Mouse (Mus musculus) spleen, adult 2 months (tissue): ENCODE results near the gene Edem1.

ENCODE experiments used
- CTCF ChIP-seq: fragments of 200-500 bp; IDR thresholded peaks from 2 replicates; pipeline ENCODE4 v1.5.1; 2011; ENCODE audit warnings: mild to moderate bottlenecking, inconsistent platforms; ENCODE audit not compliant: insufficient read depth, insufficient read length, insufficient replicate concordance; ENCODE audit errors: extremely low read depth
- POLR2A ChIP-seq: fragments of 200-500 bp; IDR thresholded peaks from 2 replicates; pipeline ENCODE4 v1.6.1; 2011; ENCODE audit warnings: low read depth, low read length, inconsistent platforms

GRCm38 (mm10) chr6:108906539-108906938, 78.1 kb downstream of the Edem1 start:
- TF ChIP-seq POLR2A, result no peak
- no peak for TF ChIP-seq CTCF
